ENCODE assay signal across 8 mouse cellular contexts in the genomic region with DNA sequence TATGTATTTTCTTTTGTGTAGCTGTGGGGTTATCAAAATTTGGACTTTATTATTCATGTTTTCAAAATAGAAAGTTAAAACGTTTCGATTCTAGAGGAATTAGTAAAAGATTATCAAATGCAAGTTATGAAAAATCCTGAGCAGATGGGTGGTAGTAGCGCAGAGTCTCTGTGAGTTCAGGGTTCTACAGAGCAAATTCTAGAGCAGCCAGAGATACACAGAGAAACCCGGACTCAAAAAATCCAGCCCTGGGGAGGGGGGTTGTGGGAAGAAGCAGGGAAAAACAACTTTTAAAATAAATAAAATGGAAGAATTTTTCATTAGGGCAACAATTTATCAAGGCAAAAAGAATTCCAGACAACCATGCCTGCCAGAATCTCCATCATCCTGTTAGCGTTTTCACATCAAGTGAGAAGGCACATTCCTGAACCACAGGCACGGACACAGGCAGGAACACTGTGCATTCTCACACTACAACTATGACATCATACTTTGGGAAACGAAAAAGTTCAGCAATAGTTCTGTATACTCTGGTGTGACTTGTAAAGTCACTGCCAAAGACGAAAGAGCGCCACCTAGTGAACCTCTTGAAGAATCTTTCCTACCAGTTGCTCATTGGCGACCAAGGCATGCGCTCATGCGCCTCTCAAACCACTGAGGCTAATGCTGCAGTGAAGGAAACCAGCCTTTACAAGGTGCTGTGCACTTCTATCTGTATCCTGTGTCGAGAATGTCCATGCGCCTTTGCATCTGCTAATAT. TPM values are rescaled to one million over a fixed set of nuclear protein-coding genes. Genes with fewer than 3 reads are reported as not detected.
DNase-seq lines count a peak whose midpoint lies in the region; ATAC-seq and TF ChIP-seq lines count a peak whose summit lies in the region.

No protein-coding gene starts in this region.

- TF ChIP-seq CTCF in cortical plate, adult 2 months (IDR thresholded peaks at IDR 0.05; ENCODE audit: extremely low read depth, insufficient read depth, low read length) = peak; percentile 72

- no peaks in the 10 kb centered on the region for H3K36me3 ChIP-seq in intestine, embryonic 15.5 days
- H3K36me3 ChIP-seq in limb, embryonic 11.5 days (ENCODE audit: control insufficient read depth, insufficient read depth, low read length) = no peaks in the 10 kb centered on the region
- no peaks in the 10 kb centered on the region for H3K36me3 ChIP-seq in midbrain, embryonic 14.5 days (ENCODE audit: control insufficient read depth, insufficient read depth, low read length)

- no peaks in the 10 kb centered on the region for H3K9me3 ChIP-seq in intestine, embryonic 15.5 days
- H3K9me3 ChIP-seq in limb, embryonic 11.5 days (ENCODE audit: control insufficient read depth, low read length) = no peaks in the 10 kb centered on the region
- H3K9me3 ChIP-seq in midbrain, embryonic 14.5 days (ENCODE audit: control insufficient read depth, low read length) = no peaks in the 10 kb centered on the region

- DNase-seq in thymus, postnatal 0 days (ENCODE audit: low spot score) = peak; percentile 49
- DNase-seq in thymus, adult 18-20 months = no peak
- DNase-seq in gastrocnemius, postnatal 25 days = peak; percentile 7
- DNase-seq in limb, embryonic 11.5 days (ENCODE audit: low spot score) = peak; percentile 59
- DNase-seq in midbrain, embryonic 14.5 days = peak; percentile 93
- DNase-seq in thymus, postnatal 14 days = no peak

- H3K4me3 ChIP-seq in cortical plate, adult 2 months (ENCODE audit: insufficient read depth, low read length) = no peak overlapping the region
- H3K4me3 ChIP-seq in intestine, embryonic 15.5 days (replicated peaks) = no peak overlapping the region
- no peak overlapping the region for H3K4me3 ChIP-seq in limb, embryonic 11.5 days (ENCODE audit: low read depth, low read length)
- H3K4me3 ChIP-seq in midbrain, embryonic 14.5 days (replicated peaks; ENCODE audit: low read depth, low read length) = no peak overlapping the region

- no peak for TF ChIP-seq POLR2A in cortical plate, adult 2 months (IDR thresholded peaks at IDR 0.05; ENCODE audit: extremely low read depth, insufficient read depth, low read length)

- no peak overlapping the region for H3K9ac ChIP-seq in intestine, embryonic 15.5 days
- H3K9ac ChIP-seq in limb, embryonic 11.5 days (ENCODE audit: low read length) = no peak overlapping the region
- no peak overlapping the region for H3K9ac ChIP-seq in midbrain, embryonic 14.5 days (replicated peaks; ENCODE audit: low read length)

- no peaks in the 10 kb centered on the region for H3K27me3 ChIP-seq in intestine, embryonic 15.5 days (replicated peaks)
- H3K27me3 ChIP-seq in limb, embryonic 11.5 days (ENCODE audit: control insufficient read depth, insufficient read depth, low read length) = no peaks in the 10 kb centered on the region
- H3K27me3 ChIP-seq in midbrain, embryonic 14.5 days (ENCODE audit: control insufficient read depth, insufficient read depth, low read length) = no peaks in the 10 kb centered on the region

- peak; percentile 93 for ATAC-seq in intestine, embryonic 15.5 days
- peak; percentile 92 for ATAC-seq in limb, embryonic 11.5 days (ENCODE audit: insufficient number of reproducible peaks, low FRiP score, low TSS enrichment, low read depth)
- peak; percentile 85 for ATAC-seq in midbrain, embryonic 14.5 days (ENCODE audit: low FRiP score, low TSS enrichment)

- 21% methylated on average over 14 of the region's 14 CpGs for WGBS in intestine, embryonic 15.5 days
- WGBS in limb, embryonic 11.5 days = 32% methylated on average over 14 of the region's 14 CpGs
- WGBS in midbrain, embryonic 14.5 days = 26% methylated on average over 14 of the region's 14 CpGs

- H3K4me2 ChIP-seq in intestine, embryonic 15.5 days (replicated peaks) = no peak overlapping the region
- no peak overlapping the region for H3K4me2 ChIP-seq in limb, embryonic 11.5 days (ENCODE audit: low read depth, severe bottlenecking)
- no peak overlapping the region for H3K4me2 ChIP-seq in midbrain, embryonic 14.5 days (ENCODE audit: low read length)

- H3K27ac ChIP-seq in cortical plate, adult 2 months (ENCODE audit: insufficient read depth, low read length) = no peak overlapping the region
- H3K27ac ChIP-seq in intestine, embryonic 15.5 days = no peak overlapping the region
- H3K27ac ChIP-seq in limb, embryonic 11.5 days (replicated peaks; ENCODE audit: low read depth, low read length) = no peak overlapping the region
- no peak overlapping the region for H3K27ac ChIP-seq in midbrain, embryonic 14.5 days (replicated peaks; ENCODE audit: low read depth, low read length)

- H3K4me1 ChIP-seq in cortical plate, adult 2 months (ENCODE audit: control insufficient read depth, insufficient read depth, low read length) = no peaks in the 10 kb centered on the region
- H3K4me1 ChIP-seq in intestine, embryonic 15.5 days (replicated peaks) = no peaks in the 10 kb centered on the region
- H3K4me1 ChIP-seq in limb, embryonic 11.5 days (ENCODE audit: control insufficient read depth, insufficient read depth, low read length) = no peaks in the 10 kb centered on the region
- H3K4me1 ChIP-seq in midbrain, embryonic 14.5 days (ENCODE audit: control insufficient read depth, insufficient read depth, low read length) = no peaks in the 10 kb centered on the region

RNA-seq across cellular contexts. Expression of a gene that starts 40.3 kb away (rescaled TPM):
- polyA plus RNA-seq in thymus, postnatal 0 days (2015; fragmentation: Nextera tagmentation; extraction: Ambion mirVana) = not detected in 2 replicates
- 0.06 TPM in 1 of 2 replicates, not detected in the other for polyA plus RNA-seq in cortical plate, adult 2 months (2012; rRNA removed)
- 1 to 10 TPM in 1 of 2 experiments, under 1 TPM in 1; 0.48 to 3.2 TPM for total RNA-seq in gastrocnemius, postnatal 25 days (2021)
- polyA plus RNA-seq in intestine, embryonic 15.5 days (2015; fragmentation: Nextera tagmentation; extraction: Ambion mirVana) = not detected in 2 replicates
- polyA plus RNA-seq in limb, embryonic 11.5 days (2014; fragmentation: Nextera tagmentation; extraction: Ambion mirVana) = not detected in 2 replicates
- polyA plus RNA-seq in midbrain, embryonic 14.5 days (2014; fragmentation: Nextera tagmentation; extraction: Ambion mirVana) = not detected in 2 replicates

Comparison
In these comparisons a context has a peak if more than half of its experiments do, and no peak if none do; other contexts are left out.
1. DNase-seq: peak in thymus, postnatal 0 days (single experiment), gastrocnemius, postnatal 25 days (single experiment), limb, embryonic 11.5 days (single experiment) and midbrain, embryonic 14.5 days (single experiment); none in thymus, adult 18-20 months (0 of 2) and thymus, postnatal 14 days (single experiment).
2. Peak in every context shown above with its lines, with median percentiles within 50 percentile points of each other: ATAC-seq.